Mouse (Mus musculus): Measurements from ENCODE around the gene Prss32.
"Not testable (repeated sequence)": the region's sequence is repeated elsewhere in the genome, so short reads cannot be mapped to it uniquely, and the experiment has no call there.

Gene Prss32

GRCm38 (mm10) chr17:23841145-23841544, 2.5 kb upstream of the Prss32 start:
- peak in 1 of 2 experiments; percentile 60 for DNase-seq (ENCODE audit: low spot score in 2 of 2)

GRCm38 (mm10) chr17:23843141-23843811, 379 bp upstream of the Prss32 start:
- no peak for DNase-seq (ENCODE audit: low spot score in 2 of 2)

GRCm38 (mm10) chr17:23850028-23850427, 6.4 kb downstream of the Prss32 start:
- DNase-seq (ENCODE audit: low spot score in 2 of 2) = no peak

- peak; percentile 31 to 43 for DNase-seq (ENCODE audit: low spot score in 2 of 2)
Observed at GRCm38 (mm10) chr17:23850853-23851749, 7.4 kb downstream of the Prss32 start.

- peak; percentile 37 to 62 for DNase-seq (ENCODE audit: low spot score in 2 of 2)
Observed at GRCm38 (mm10) chr17:23853292-23853691, 9.6 kb downstream of the Prss32 start.

- no peak for DNase-seq (ENCODE audit: low spot score in 2 of 2)
Observed at GRCm38 (mm10) chr17:23854229-23854765, 10.6 kb downstream of the Prss32 start.

GRCm38 (mm10) chr17:23857193-23857592, 13.5 kb downstream of the Prss32 start:
- no peak for DNase-seq (ENCODE audit: low spot score in 2 of 2)

- no peak for DNase-seq (ENCODE audit: low spot score in 2 of 2)
Observed at GRCm38 (mm10) chr17:23857913-23858312, 14.3 kb downstream of the Prss32 start.

GRCm38 (mm10) chr17:23862926-23863325, 19.3 kb downstream of the Prss32 start:
- DNase-seq (ENCODE audit: low spot score in 2 of 2) = no peak

- DNase-seq (ENCODE audit: low spot score in 2 of 2) = no peak
Observed at GRCm38 (mm10) chr17:23867756-23868155, 24.1 kb downstream of the Prss32 start, which contains the start of gene Prss21. Prss21 (plus strand) TSS chr17:23868056.

GRCm38 (mm10) chr17:23868513-23868912, 24.9 kb downstream of the Prss32 start:
- DNase-seq (ENCODE audit: low spot score in 2 of 2) = no peak

GRCm38 (mm10) chr17:23873884-23874856, 30.5 kb downstream of the Prss32 start:
- peak in 1 of 2 experiments; percentile 10 for DNase-seq (ENCODE audit: low spot score in 2 of 2)

GRCm38 (mm10) chr17:23876741-23877140, 33.1 kb downstream of the Prss32 start:
- DNase-seq (ENCODE audit: low spot score in 2 of 2) = no peak

GRCm38 (mm10) chr17:23877166-23877565, 33.5 kb downstream of the Prss32 start:
- no peak for DNase-seq (ENCODE audit: low spot score in 2 of 2)

- not testable (repeated sequence) for DNase-seq (ENCODE audit: low spot score in 2 of 2)
Observed at GRCm38 (mm10) chr17:23880576-23880975, 36.9 kb downstream of the Prss32 start, which contains the start of the genes Dcpp1 and Dcpp2. Dcpp1 (plus strand) TSS chr17:23880876. Dcpp2 (plus strand) TSS chr17:23880880.
